Mouse (Mus musculus) cerebellum, adult 2 months (tissue): ENCODE measurements around the gene Tbc1d22b. TPM values are rescaled to one million over a fixed set of nuclear protein-coding genes. Genes with fewer than 3 reads are reported as not detected.

ENCODE experiments used
- DNase-seq, 2 experiments: peaks; one replicate each; pipeline ENCODE4 v3.0.0; 2021
- H3K27ac ChIP-seq: fragments of 200-500 bp; 2 replicates; pipeline ENCODE4 v1.5.1; 2012; ENCODE audit warnings: low read length, control low read depth, inconsistent platforms; ENCODE audit not compliant: insufficient read depth
- H3K27me3 ChIP-seq: fragments of 200-500 bp; 2 replicates; pipeline ENCODE4 v1.6.1; 2012; ENCODE audit warnings: inconsistent platforms, mild to moderate bottlenecking, low read length, moderate library complexity; ENCODE audit not compliant: control insufficient read depth, insufficient read depth
- H3K4me1 ChIP-seq: fragments of 200-500 bp; 2 replicates; pipeline ENCODE4 v1.6.1; 2011; ENCODE audit warnings: low read length; ENCODE audit not compliant: control insufficient read depth, insufficient read depth
- H3K4me3 ChIP-seq: fragments of 200-500 bp; replicated peaks from 2 replicates; pipeline ENCODE3; 2011; ENCODE audit warnings: mild to moderate bottlenecking, low read depth, low read length, control low read depth; ENCODE audit not compliant: insufficient read depth
- CTCF ChIP-seq: fragments of 200-500 bp; IDR thresholded peaks from 2 replicates; pipeline ENCODE4 v1.5.1; 2011; ENCODE audit warnings: low read depth, mild to moderate bottlenecking, control low read depth, low read length, moderate library complexity, borderline replicate concordance; ENCODE audit not compliant: insufficient read depth
- POLR2A ChIP-seq: fragments of 200-500 bp; IDR thresholded peaks from 2 replicates; pipeline ENCODE4 v1.6.1; 2011; ENCODE audit warnings: low read length, control low read depth, borderline replicate concordance; ENCODE audit not compliant: insufficient read depth
- WGBS: fragments of 180-500 bp; shearing (Covaris S2); methylation state at CpG from one replicate; pipeline ENCODE4 v1.1.7; 2018; 5-methylcytosine and 5-hydroxymethylcytosine counted together
- polyA plus RNA-seq: library from polyadenylated mRNA; depleted of rRNA; stranded (reverse); fragments of >200 nt; gene quantifications from 2 replicates; pipeline ENCODE4 v1.2.3, GENCODE M21; 2012; rRNA removed

Gene Tbc1d22b
- 37.4 and 37.7 TPM in 2 replicates for polyA plus RNA-seq

- H3K27ac ChIP-seq, result peak within 1 kb of the TSS; percentile 65; the same call in 1 of the 2 replicates
- peak; percentile 59; the same call in 1 of the 2 replicates for TF ChIP-seq POLR2A
- no peak for TF ChIP-seq CTCF
Observed at GRCm38 (mm10) chr17:29549543-29550428, at the start of gene Tbc1d22b, which contains the start of gene Gm17657. Tbc1d22b (plus strand) TSS chr17:29549785. Gm17657 (minus strand) TSS chr17:29549638.

GRCm38 (mm10) chr17:29500243-29500740, 49.3 kb upstream of the Tbc1d22b start:
- no peaks in the 10 kb centered on the region; the same call in 1 of the 2 replicates for H3K27me3 ChIP-seq
- no peak for DNase-seq
- 92% methylated on average over 7 of the region's 7 CpGs for WGBS
- H3K4me1 ChIP-seq, result no peaks in the 10 kb centered on the region
- no peak for TF ChIP-seq CTCF
- no peak for TF ChIP-seq POLR2A
- no peak overlapping the region for H3K4me3 ChIP-seq
- H3K27ac ChIP-seq, result no peak overlapping the region

More at GRCm38 (mm10) chr17:29549543-29550428, at the start of gene Tbc1d22b, which contains the start of gene Gm17657:
- Histone ChIP-seq H3K27me3 (no peaks in the 10 kb centered on the region), H3K4me1 (no peaks in the 10 kb centered on the region), H3K4me3 (peak within 1 kb of the TSS; percentile 84)
- peak; percentile 95 to 97 for DNase-seq
- under 1% methylated on average over 44 of the region's 44 CpGs for WGBS

DNA sequence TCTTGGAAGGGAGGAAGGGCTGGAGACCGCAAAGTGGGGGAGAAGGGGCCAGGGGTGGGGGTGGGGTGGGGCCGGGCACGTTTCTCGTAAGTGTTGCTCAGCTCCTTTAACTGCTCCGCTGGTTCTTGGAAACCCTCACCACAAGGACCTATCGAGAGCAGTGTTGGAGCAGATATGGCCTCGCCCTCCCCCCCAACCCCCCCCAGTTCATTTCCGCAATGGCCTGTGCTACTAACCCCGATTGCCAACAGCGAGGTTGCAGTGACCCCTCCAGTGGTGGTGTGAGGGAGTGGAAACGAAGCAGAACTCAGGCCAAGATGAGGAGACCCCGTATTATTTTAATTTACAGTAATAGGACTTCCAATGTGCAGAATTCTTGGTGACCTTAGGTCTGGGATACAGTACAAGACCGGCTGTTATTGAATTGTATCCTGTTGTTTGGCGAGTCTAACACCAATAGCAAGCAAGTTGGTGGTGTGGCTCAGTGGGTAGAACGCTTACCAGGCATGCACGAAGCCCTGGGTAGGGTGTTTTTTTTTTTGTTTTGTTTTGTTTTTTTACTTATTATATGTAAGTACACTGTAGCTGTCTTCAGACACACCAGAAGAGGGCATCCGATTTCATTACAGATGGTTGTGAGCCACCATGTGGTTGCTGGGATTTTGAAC, 48.6 kb upstream of the Tbc1d22b start:
- no peak for DNase-seq
- TF ChIP-seq POLR2A (no peak), CTCF (no peak)
- H3K27me3 ChIP-seq, result no peaks in the 10 kb centered on the region; the same call in 1 of the 2 replicates
- 81% methylated on average over 17 of the region's 17 CpGs for WGBS
- no peaks in the 10 kb centered on the region for H3K4me1 ChIP-seq
- H3K4me3 ChIP-seq, result no peak overlapping the region
- H3K27ac ChIP-seq, result no peak overlapping the region

DNA sequence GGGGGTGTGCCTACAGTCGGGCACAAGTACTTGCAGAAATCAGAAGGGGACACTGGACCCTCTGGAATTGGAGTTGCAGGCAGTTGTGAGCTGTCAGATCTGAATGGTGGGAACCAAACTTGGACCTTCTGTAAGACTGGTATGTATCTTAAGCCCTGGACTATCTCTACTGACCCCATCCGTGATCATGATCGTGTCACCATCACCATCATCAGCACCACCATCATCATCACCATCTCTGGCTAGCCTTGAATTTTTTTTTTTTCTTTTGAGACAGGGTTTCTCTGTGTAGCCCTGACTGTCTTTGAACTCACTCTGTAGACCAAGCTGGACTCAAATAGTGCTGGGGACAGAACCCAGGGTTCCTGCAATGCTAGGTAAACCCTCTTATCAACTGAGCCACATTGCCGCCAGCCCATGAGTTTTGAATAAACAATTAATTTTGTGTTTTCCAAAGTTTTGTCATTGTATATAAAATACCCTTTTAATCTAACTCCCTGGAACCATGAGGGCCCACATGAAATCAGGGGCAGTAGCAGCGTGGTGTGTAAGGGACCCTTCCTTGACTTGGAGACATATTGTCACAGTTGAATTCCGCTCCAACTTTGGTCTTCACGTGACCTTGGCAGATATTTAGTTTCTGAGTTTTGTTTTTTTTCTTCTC, 47.4 kb upstream of the Tbc1d22b start:
- H3K27ac ChIP-seq, result no peak overlapping the region
- 77% methylated on average over 7 of the region's 7 CpGs for WGBS
- no peak for DNase-seq
- no peak for TF ChIP-seq POLR2A
- no peak for TF ChIP-seq CTCF
- H3K4me3 ChIP-seq, result no peak overlapping the region
- H3K4me1 ChIP-seq, result no peaks in the 10 kb centered on the region
- H3K27me3 ChIP-seq, result no peaks in the 10 kb centered on the region; the same call in 1 of the 2 replicates

DNA sequence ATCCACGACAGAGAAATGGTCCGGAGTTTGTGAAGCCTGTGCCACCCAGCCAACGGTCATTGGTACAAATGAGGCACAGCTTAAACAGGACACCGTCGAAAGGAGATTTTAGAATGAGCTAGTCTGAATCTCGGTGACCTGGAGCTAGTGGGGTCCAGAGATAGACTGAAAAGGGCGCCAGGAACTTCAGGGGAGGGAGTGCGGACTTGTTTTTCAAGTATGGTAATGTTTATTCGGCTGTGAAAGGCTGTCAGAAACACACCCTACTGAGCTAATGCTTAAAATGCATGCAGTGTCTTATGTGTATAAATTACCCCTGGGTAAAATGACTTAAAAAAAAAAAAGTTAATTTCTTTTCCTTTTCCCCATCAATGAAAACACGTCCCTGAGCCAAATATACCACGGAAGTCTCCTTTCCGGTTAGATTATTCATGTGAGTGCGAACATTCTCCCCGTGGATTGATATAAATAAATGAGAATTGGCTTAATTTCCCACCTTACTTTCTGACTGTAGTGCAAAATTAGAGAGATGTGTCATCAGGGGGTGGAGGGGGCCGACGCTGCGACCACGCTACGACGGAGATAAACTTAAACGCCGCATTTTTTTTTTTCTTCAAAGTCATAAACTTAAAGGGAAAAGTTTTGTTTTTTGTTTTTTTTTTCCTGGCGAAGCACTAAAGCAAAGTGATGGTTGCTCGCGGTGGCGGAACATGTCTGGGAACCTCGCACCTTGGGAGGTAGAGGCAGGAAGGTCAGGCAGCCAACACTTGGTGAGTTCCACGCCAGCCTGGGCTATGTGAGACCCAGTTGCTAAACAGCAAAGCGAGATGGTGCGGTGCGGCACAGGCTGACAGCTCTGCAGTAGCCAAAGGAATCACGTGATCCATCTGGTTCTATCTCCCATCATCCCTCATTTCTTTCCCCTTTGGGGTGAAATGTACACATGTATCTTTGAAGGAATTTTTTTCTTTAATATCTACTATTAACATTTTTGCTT, 46.6 kb upstream of the Tbc1d22b start:
- H3K4me1 ChIP-seq, result no peaks in the 10 kb centered on the region
- no peaks in the 10 kb centered on the region; the same call in 1 of the 2 replicates for H3K27me3 ChIP-seq
- no peak for TF ChIP-seq POLR2A
- no peak for TF ChIP-seq CTCF
- 18% methylated on average over 32 of the region's 32 CpGs for WGBS
- H3K27ac ChIP-seq, result no peak overlapping the region
- no peak for DNase-seq
- no peak overlapping the region for H3K4me3 ChIP-seq

- H3K4me1 ChIP-seq, result no peaks in the 10 kb centered on the region
- DNase-seq, result no peak
- 82% methylated on average over 5 of the region's 5 CpGs for WGBS
- no peak overlapping the region for H3K27ac ChIP-seq
- no peak for TF ChIP-seq CTCF
- no peak for TF ChIP-seq POLR2A
- no peak overlapping the region for H3K4me3 ChIP-seq
- H3K27me3 ChIP-seq, result no peaks in the 10 kb centered on the region; the same call in 1 of the 2 replicates
Observed at GRCm38 (mm10) chr17:29503700-29504099, 45.9 kb upstream of the Tbc1d22b start.
